Mouse (Mus musculus) bone marrow, adult 2 months (tissue): ENCODE results near the gene Tbxas1.

Experiments
- CTCF ChIP-seq: fragments of 200-500 bp; IDR thresholded peaks from 2 replicates; pipeline ENCODE4 v1.5.1; 2011; ENCODE audit warnings: low read length, control low read depth; ENCODE audit not compliant: control insufficient read depth, insufficient read depth
- POLR2A ChIP-seq: fragments of 200-500 bp; IDR thresholded peaks from 2 replicates; pipeline ENCODE4 v1.6.1; 2011; ENCODE audit warnings: low read depth, mild to moderate bottlenecking, control low read depth, low read length, borderline replicate concordance; ENCODE audit not compliant: control insufficient read depth

GRCm38 (mm10) chr6:38956641-38957040, 81.4 kb downstream of the Tbxas1 start:
- TF ChIP-seq CTCF (no peak), POLR2A (no peak)
